In genomic region chr8:95293891-95294290, GRCm38 (mm10) we compare ENCODE assay signal across 8 mouse cellular contexts. TPM values are rescaled to one million over a fixed set of nuclear protein-coding genes. Genes with fewer than 3 reads are reported as not detected.
DNase-seq lines count a peak whose midpoint lies in the region; ATAC-seq and TF ChIP-seq lines count a peak whose summit lies in the region.

No protein-coding gene starts in this region.

- no peak overlapping the region for H3K27ac ChIP-seq in ES-E14 (ENCODE audit: insufficient read depth, low read depth, low read length, poor library complexity, severe bottlenecking)
- H3K27ac ChIP-seq in heart, embryonic 16.5 days (ENCODE audit: low read length) = peak overlapping the region; percentile 84

- no peak overlapping the region for H3K9ac ChIP-seq in ES-E14 (ENCODE audit: insufficient read depth, low read depth, low read length, poor library complexity, severe bottlenecking)
- H3K9ac ChIP-seq in heart, embryonic 16.5 days (ENCODE audit: low read length) = peak overlapping the region; percentile 59

- H3K27me3 ChIP-seq in heart, embryonic 16.5 days (ENCODE audit: control insufficient read depth, insufficient read depth, low read length) = no peaks in the 10 kb centered on the region

- no peaks in the 10 kb centered on the region for H3K36me3 ChIP-seq in ES-E14 (ENCODE audit: control insufficient read depth, insufficient read depth, low read length, poor library complexity, severe bottlenecking)
- no peaks in the 10 kb centered on the region for H3K36me3 ChIP-seq in heart, embryonic 16.5 days (ENCODE audit: control insufficient read depth, insufficient read depth)

- H3K4me2 ChIP-seq in heart, embryonic 16.5 days (ENCODE audit: low read depth, low read length) = peak overlapping the region; percentile 53

- DNase-seq in ES-E14 (ENCODE audit: low read depth, low spot score) (no peak), ZHBTc4 (ENCODE audit: low read depth, low spot score) (peak; percentile 38)
- peak; percentile 69 for DNase-seq in kidney, postnatal 10 days
- DNase-seq in ovary, adult 18-20 months (ENCODE audit: low spot score) = peak; percentile 64
- no peak for DNase-seq in left cerebral cortex, adult 9 months (ENCODE audit: low spot score in 2 of 2)
- DNase-seq in cerebellum, adult 11 months = no peak
- no peak for DNase-seq in left cerebral cortex, adult 11 months (ENCODE audit: low spot score)

- ATAC-seq in heart, embryonic 16.5 days (replicated peaks; ENCODE audit: extremely low read depth, insufficient read depth, low FRiP score) = peak; percentile 86

- H3K4me1 ChIP-seq in ES-E14 (ENCODE audit: control insufficient read depth in 2 of 2, insufficient read depth in 2 of 2, low read length in 2 of 2, poor library complexity in 1 of 2) = peaks cover 0 to 3% of the 10 kb centered on the region in 2 experiments; a peak in 2 of 4 replicates
- peaks cover 5% of the 10 kb centered on the region; the same call in 1 of the 2 replicates for H3K4me1 ChIP-seq in heart, embryonic 16.5 days (ENCODE audit: control insufficient read depth, insufficient read depth, low read length)

- WGBS in heart, embryonic 16.5 days = 44% methylated on average over 7 of the region's 7 CpGs

- H3K4me3 ChIP-seq in ES-E14 (ENCODE audit: insufficient read depth in 1 of 2, low read depth in 1 of 2, low read length in 2 of 2, poor library complexity in 1 of 2, severe bottlenecking in 1 of 2) = peak overlapping the region; percentile 11 to 50; a peak in 1 of 4 replicates
- H3K4me3 ChIP-seq in heart, embryonic 16.5 days (ENCODE audit: low read length) = peak overlapping the region; percentile 31

- no peaks in the 10 kb centered on the region for H3K9me3 ChIP-seq in ES-E14 (ENCODE audit: control insufficient read depth, insufficient read depth, low read depth, low read length)
- no peaks in the 10 kb centered on the region for H3K9me3 ChIP-seq in heart, embryonic 16.5 days (replicated peaks; ENCODE audit: control insufficient read depth, low read length)

- in situ Hi-C loops in ES-E14 (cut with MboI; ENCODE audit: low sequenced_read_pairs in 2 of 2, unreplicated experiment in 2 of 2) = no loop called here

TF ChIP-seq in ES-E14, 5 proteins besides CTCF, POLR2A, EP300 and RAD21:
- TF ChIP-seq HCFC1 (IDR thresholded peaks at IDR 0.05; ENCODE audit: borderline replicate concordance, insufficient read depth, low read length) = no peak
- no peak for TF ChIP-seq ZC3H11A (IDR thresholded peaks at IDR 0.05; ENCODE audit: borderline replicate concordance, low read depth, low read length)
- no peak for TF ChIP-seq CHD2 (IDR thresholded peaks at IDR 0.05; ENCODE audit: low read depth, low read length)
- no peak for TF ChIP-seq ZNF384 (IDR thresholded peaks at IDR 0.05; ENCODE audit: low read depth, low read length)
- no peak for TF ChIP-seq MAFK (IDR thresholded peaks at IDR 0.05; ENCODE audit: insufficient read depth, low read depth, low read length)

RNA-seq across cellular contexts. Expression of gene Cngb1, which starts 12.5 kb away (rescaled TPM):
- 1.1 and 1.5 TPM in 2 replicates for total RNA-seq in ES-E14 (2012; rRNA removed)
- polyA plus RNA-seq in heart, embryonic 16.5 days (2015; fragmentation: Nextera tagmentation; extraction: Ambion mirVana) = 0.66 and 1.3 TPM in 2 replicates

RNA-seq across cellular contexts. Expression of gene Tepp, which starts 16.5 kb away (rescaled TPM):
- total RNA-seq in ES-E14 (2012; rRNA removed) = 0.45 and 0.95 TPM in 2 replicates
- polyA plus RNA-seq in heart, embryonic 16.5 days (2015; fragmentation: Nextera tagmentation; extraction: Ambion mirVana) = 0.74 TPM in 1 of 2 replicates, not detected in the other

RNA-seq across cellular contexts. Expression of gene Zfp319, which starts 37.9 kb away (rescaled TPM):
- total RNA-seq in ES-E14 (2012; rRNA removed) = 2.4 and 3.2 TPM in 2 replicates
- polyA plus RNA-seq in heart, embryonic 16.5 days (2015; fragmentation: Nextera tagmentation; extraction: Ambion mirVana) = 6.4 and 6.6 TPM in 2 replicates

RNA-seq across cellular contexts. Expression of gene Usb1, which starts 38.2 kb away (rescaled TPM):
- 18.6 and 25.9 TPM in 2 replicates for total RNA-seq in ES-E14 (2012; rRNA removed)
- 32.4 and 32.8 TPM in 2 replicates for polyA plus RNA-seq in heart, embryonic 16.5 days (2015; fragmentation: Nextera tagmentation; extraction: Ambion mirVana)

RNA-seq across cellular contexts. Expression of gene Mmp15, which starts 58.2 kb away (rescaled TPM):
- total RNA-seq in ES-E14 (2012; rRNA removed) = 5.0 and 5.4 TPM in 2 replicates
- 30.1 and 39.4 TPM in 2 replicates for polyA plus RNA-seq in heart, embryonic 16.5 days (2015; fragmentation: Nextera tagmentation; extraction: Ambion mirVana)

Comparison
In these comparisons a context has a peak if more than half of its experiments do, and no peak if none do; other contexts are left out.
1. DNase-seq: peak in ZHBTc4 (single experiment), kidney, postnatal 10 days (single experiment) and ovary, adult 18-20 months (single experiment); none in ES-E14 (single experiment), left cerebral cortex, adult 9 months (0 of 2), cerebellum, adult 11 months (single experiment) and left cerebral cortex, adult 11 months (single experiment).